Mouse (Mus musculus) hindbrain, embryonic 16.5 days (tissue): ENCODE measurements at regions not wholly inside any gene's neighbourhood (a gene's known extent, or its start where the extent isn't known, plus 50 kb on each side); places are given as distances from the start of the nearest gene placed in this dataset.

Source experiments
- ATAC-seq: fragments of 200-750 bp; cut with Nextera tagmentation; 2 replicates; pipeline ENCODE4 v1.8.0; 2017; ENCODE audit warnings: moderate TSS enrichment, moderate library complexity
- H3K27ac ChIP-seq: fragments of 300-500 bp; sonication (generic); 2 replicates; pipeline ENCODE4 v1.5.1; 2014; ENCODE audit warnings: low read depth, mild to moderate bottlenecking, control low read depth, low read length, moderate library complexity
- H3K27me3 ChIP-seq: fragments of 300-500 bp; sonication (generic); replicated peaks from 2 replicates; pipeline ENCODE4 v1.6.1; 2014; ENCODE audit warnings: low read length; ENCODE audit not compliant: control insufficient read depth, insufficient read depth
- H3K36me3 ChIP-seq: fragments of 300-500 bp; sonication (generic); 2 replicates; pipeline ENCODE4 v1.6.1; 2014; ENCODE audit warnings: mild to moderate bottlenecking, low read length, moderate library complexity, mixed read lengths; ENCODE audit not compliant: control insufficient read depth, insufficient read depth
- H3K4me1 ChIP-seq: fragments of 300-500 bp; sonication (generic); 2 replicates; pipeline ENCODE4 v1.6.1; 2014; ENCODE audit warnings: low read depth, low read length; ENCODE audit not compliant: control insufficient read depth, insufficient read depth
- H3K4me2 ChIP-seq: fragments of 300-500 bp; sonication (generic); 2 replicates; pipeline ENCODE4 v1.6.1; 2014; ENCODE audit warnings: mild to moderate bottlenecking, low read length, control low read depth, moderate library complexity
- H3K4me3 ChIP-seq: fragments of 300-500 bp; sonication (generic); 2 replicates; pipeline ENCODE4 v1.5.1; 2014; ENCODE audit warnings: mild to moderate bottlenecking, low read length, control low read depth, moderate library complexity
- H3K9ac ChIP-seq: fragments of 300-500 bp; sonication (generic); 2 replicates; pipeline ENCODE4 v1.6.1; 2014; ENCODE audit warnings: low read depth, mild to moderate bottlenecking, control low read depth, low read length, moderate library complexity
- H3K9me3 ChIP-seq: fragments of 300-500 bp; sonication (generic); 2 replicates; pipeline ENCODE4 v1.6.1; 2014; ENCODE audit warnings: mild to moderate bottlenecking, low read length, moderate library complexity; ENCODE audit not compliant: control insufficient read depth
- WGBS: fragments of 180-500 bp; shearing (Covaris S2); extraction: QIAGEN DNeasy Blood & Tissue Kit; methylation state at CpG from one replicate; pipeline ENCODE4 v1.1.7; 2014; 5-methylcytosine and 5-hydroxymethylcytosine counted together

- Histone ChIP-seq H3K27me3 (no peaks in the 10 kb centered on the region), H3K4me3 (no peak overlapping the region), H3K36me3 (no peaks in the 10 kb centered on the region), H3K4me2 (no peak overlapping the region), H3K4me1 (no peaks in the 10 kb centered on the region), H3K27ac (no peak overlapping the region), H3K9ac (no peak overlapping the region), H3K9me3 (no peaks in the 10 kb centered on the region)
- 88% methylated on average over 10 of the region's 10 CpGs for WGBS
- no peak for ATAC-seq
Measured at GRCm38 (mm10) chr1:4722333-4722931, 85.3 kb upstream of the Gm37988 start.
